Mouse (Mus musculus): ENCODE data around the gene Arl6ip1. TPM values are rescaled to one million over a fixed set of nuclear protein-coding genes. Genes with fewer than 3 reads are reported as not detected.

The Arl6ip1 gene
- polyA plus RNA-seq, 1 experiment, result 120 TPM

GRCm38 (mm10) chr7:118156461-118156860 is 27.0 kb upstream of the Arl6ip1 start:
- no peaks in the 10 kb centered on the region for H3K79me2 ChIP-seq (ENCODE audit: control insufficient read depth, insufficient read depth)
- TF ChIP-seq MYOG (IDR thresholded peaks at IDR 0.05; ENCODE audit: control insufficient read depth in 1 of 3, insufficient read depth in 1 of 3, insufficient read length in 2 of 3, low read depth in 2 of 3) (no peak), USF1 (IDR thresholded peaks at IDR 0.05; ENCODE audit: low read depth) (no peak), SRF (IDR thresholded peaks at IDR 0.05; ENCODE audit: control insufficient read depth, insufficient read length, low read depth) (no peak), POLR2A (IDR thresholded peaks at IDR 0.05; ENCODE audit: insufficient read length, low read depth) (no peak), POLR2AphosphoS2 (IDR thresholded peaks at IDR 0.05; ENCODE audit: insufficient read length, low read depth) (no peak), REST (IDR thresholded peaks at IDR 0.05; ENCODE audit: insufficient read depth, insufficient read length) (no peak), TCF12 (IDR thresholded peaks at IDR 0.05; ENCODE audit: insufficient read depth, poor library complexity, severe bottlenecking) (no peak), MYOD1 (IDR thresholded peaks at IDR 0.05; ENCODE audit: control insufficient read depth in 1 of 3, insufficient read length in 2 of 3, low read depth in 2 of 3) (no peak), CEBPB (IDR thresholded peaks at IDR 0.05; ENCODE audit: insufficient read depth, poor library complexity, severe bottlenecking) (no peak), MAX (IDR thresholded peaks at IDR 0.05; ENCODE audit: low read depth) (no peak)
- H3K4me2 ChIP-seq (ENCODE audit: low read depth), result no peak overlapping the region
- H3K27me3 ChIP-seq (ENCODE audit: control insufficient read depth, insufficient read depth, insufficient read length), result no peaks in the 10 kb centered on the region
- no peak overlapping the region for H3K4me3 ChIP-seq
- peaks cover 63% of the 10 kb centered on the region for H3K36me3 ChIP-seq (ENCODE audit: control insufficient read depth, insufficient read depth)
- H3ac ChIP-seq (ENCODE audit: control insufficient read depth, insufficient read length), result no peak overlapping the region

GRCm38 (mm10) chr7:118154150-118154549 is 24.7 kb upstream of the Arl6ip1 start:
- no peak overlapping the region for H3K4me2 ChIP-seq (ENCODE audit: low read depth)
- TF ChIP-seq TCF3 (IDR thresholded peaks at IDR 0.05; ENCODE audit: insufficient read length, low read depth) (no peak), MAX (IDR thresholded peaks at IDR 0.05; ENCODE audit: low read depth) (no peak), USF1 (IDR thresholded peaks at IDR 0.05; ENCODE audit: low read depth) (no peak), MYOD1 (IDR thresholded peaks at IDR 0.05; ENCODE audit: control insufficient read depth in 1 of 3, insufficient read length in 2 of 3, low read depth in 2 of 3) (no peak), E2F4 (IDR thresholded peaks at IDR 0.05; ENCODE audit: insufficient read depth) (no peak), SRF (IDR thresholded peaks at IDR 0.05; ENCODE audit: control insufficient read depth, insufficient read length, low read depth) (no peak), REST (IDR thresholded peaks at IDR 0.05; ENCODE audit: insufficient read depth, insufficient read length) (no peak), POLR2A (IDR thresholded peaks at IDR 0.05; ENCODE audit: insufficient read length, low read depth) (no peak), MYOG (IDR thresholded peaks at IDR 0.05; ENCODE audit: control insufficient read depth in 1 of 3, insufficient read depth in 1 of 3, insufficient read length in 2 of 3, low read depth in 2 of 3) (no peak), CEBPB (IDR thresholded peaks at IDR 0.05; ENCODE audit: insufficient read depth, poor library complexity, severe bottlenecking) (no peak), TCF12 (IDR thresholded peaks at IDR 0.05; ENCODE audit: insufficient read depth, poor library complexity, severe bottlenecking) (no peak), POLR2AphosphoS2 (IDR thresholded peaks at IDR 0.05; ENCODE audit: insufficient read length, low read depth) (no peak)
- peaks cover 51% of the 10 kb centered on the region for H3K36me3 ChIP-seq (ENCODE audit: control insufficient read depth, insufficient read depth)
- no peak overlapping the region for H3K4me3 ChIP-seq
- no peak overlapping the region for H3ac ChIP-seq (ENCODE audit: control insufficient read depth, insufficient read length)
- no peaks in the 10 kb centered on the region for H3K27me3 ChIP-seq (ENCODE audit: control insufficient read depth, insufficient read depth, insufficient read length)
- no peaks in the 10 kb centered on the region for H3K79me2 ChIP-seq (ENCODE audit: control insufficient read depth, insufficient read depth)

- no peak overlapping the region for H3K4me2 ChIP-seq (ENCODE audit: low read depth)
- peaks cover 82% of the 10 kb centered on the region for H3K36me3 ChIP-seq (ENCODE audit: control insufficient read depth, insufficient read depth)
- TF ChIP-seq E2F4 (IDR thresholded peaks at IDR 0.05; ENCODE audit: insufficient read depth) (no peak), USF1 (IDR thresholded peaks at IDR 0.05; ENCODE audit: low read depth) (no peak), MAX (IDR thresholded peaks at IDR 0.05; ENCODE audit: low read depth) (no peak), POLR2A (IDR thresholded peaks at IDR 0.05; ENCODE audit: insufficient read length, low read depth) (no peak), TCF3 (IDR thresholded peaks at IDR 0.05; ENCODE audit: insufficient read length, low read depth) (no peak), REST (IDR thresholded peaks at IDR 0.05; ENCODE audit: insufficient read depth, insufficient read length) (no peak), TCF12 (IDR thresholded peaks at IDR 0.05; ENCODE audit: insufficient read depth, poor library complexity, severe bottlenecking) (no peak), MYOD1 (IDR thresholded peaks at IDR 0.05; ENCODE audit: control insufficient read depth in 1 of 3, insufficient read length in 2 of 3, low read depth in 2 of 3) (no peak), MYOG (IDR thresholded peaks at IDR 0.05; ENCODE audit: control insufficient read depth in 1 of 3, insufficient read depth in 1 of 3, insufficient read length in 2 of 3, low read depth in 2 of 3) (no peak), CEBPB (IDR thresholded peaks at IDR 0.05; ENCODE audit: insufficient read depth, poor library complexity, severe bottlenecking) (no peak), POLR2AphosphoS2 (IDR thresholded peaks at IDR 0.05; ENCODE audit: insufficient read length, low read depth) (no peak), SRF (IDR thresholded peaks at IDR 0.05; ENCODE audit: control insufficient read depth, insufficient read length, low read depth) (no peak)
- no peaks in the 10 kb centered on the region for H3K27me3 ChIP-seq (ENCODE audit: control insufficient read depth, insufficient read depth, insufficient read length)
- H3K79me2 ChIP-seq (ENCODE audit: control insufficient read depth, insufficient read depth), result no peaks in the 10 kb centered on the region
- H3ac ChIP-seq (ENCODE audit: control insufficient read depth, insufficient read length), result no peak overlapping the region
- no peak overlapping the region for H3K4me3 ChIP-seq
Measured at GRCm38 (mm10) chr7:118143602-118144001, 14.1 kb upstream of the Arl6ip1 start.

- no peaks in the 10 kb centered on the region for H3K79me2 ChIP-seq (ENCODE audit: control insufficient read depth, insufficient read depth)
- peaks cover 77% of the 10 kb centered on the region for H3K36me3 ChIP-seq (ENCODE audit: control insufficient read depth, insufficient read depth)
Measured at GRCm38 (mm10) chr7:118143123-118143522, 13.7 kb upstream of the Arl6ip1 start.

More at GRCm38 (mm10) chr7:118143123-118143522, 13.7 kb upstream of the Arl6ip1 start:
- Histone ChIP-seq H3K4me2 (ENCODE audit: low read depth) (no peak overlapping the region), H3K4me3 (no peak overlapping the region), H3K27me3 (ENCODE audit: control insufficient read depth, insufficient read depth, insufficient read length) (no peaks in the 10 kb centered on the region), H3ac (ENCODE audit: control insufficient read depth, insufficient read length) (no peak overlapping the region)
- TF ChIP-seq USF1 (IDR thresholded peaks at IDR 0.05; ENCODE audit: low read depth) (no peak), MAX (IDR thresholded peaks at IDR 0.05; ENCODE audit: low read depth) (no peak), TCF3 (IDR thresholded peaks at IDR 0.05; ENCODE audit: insufficient read length, low read depth) (no peak), MYOG (IDR thresholded peaks at IDR 0.05; ENCODE audit: control insufficient read depth in 1 of 3, insufficient read depth in 1 of 3, insufficient read length in 2 of 3, low read depth in 2 of 3) (no peak), POLR2AphosphoS2 (IDR thresholded peaks at IDR 0.05; ENCODE audit: insufficient read length, low read depth) (no peak), TCF12 (IDR thresholded peaks at IDR 0.05; ENCODE audit: insufficient read depth, poor library complexity, severe bottlenecking) (no peak), SRF (IDR thresholded peaks at IDR 0.05; ENCODE audit: control insufficient read depth, insufficient read length, low read depth) (no peak), REST (IDR thresholded peaks at IDR 0.05; ENCODE audit: insufficient read depth, insufficient read length) (no peak), POLR2A (IDR thresholded peaks at IDR 0.05; ENCODE audit: insufficient read length, low read depth) (no peak), E2F4 (IDR thresholded peaks at IDR 0.05; ENCODE audit: insufficient read depth) (no peak), CEBPB (IDR thresholded peaks at IDR 0.05; ENCODE audit: insufficient read depth, poor library complexity, severe bottlenecking) (no peak), MYOD1 (IDR thresholded peaks at IDR 0.05; ENCODE audit: control insufficient read depth in 1 of 3, insufficient read length in 2 of 3, low read depth in 2 of 3) (no peak)

Measured in myocyte (in vitro differentiated cells).